Mouse (Mus musculus) splenic B cell, adult 2 months (primary cell): ENCODE data around the gene Bbx.

Experiments
- DNase-seq: peaks from one replicate; pipeline ENCODE4 v3.0.0-alpha.2; 2011; ENCODE audit warnings: low read depth, low spot score
- H3K27me3 ChIP-seq: 2 replicates; pipeline ENCODE4 v1.6.1; 2012; ENCODE audit warnings: mild to moderate bottlenecking, low read length, moderate library complexity, mixed read lengths; ENCODE audit not compliant: control insufficient read depth, poor library complexity, insufficient read depth, severe bottlenecking
- H3K36me3 ChIP-seq: 2 replicates; pipeline ENCODE4 v1.6.1; 2012; ENCODE audit warnings: mild to moderate bottlenecking, low read length, moderate library complexity, mixed read lengths; ENCODE audit not compliant: control insufficient read depth, poor library complexity, insufficient read depth, severe bottlenecking

Gene Bbx

GRCm38 (mm10) chr16:50309411-50310042 lies 122.7 kb downstream of the Bbx start:
- DNase-seq: no peak

GRCm38 (mm10) chr16:50308256-50308655 lies 123.9 kb downstream of the Bbx start:
- Histone ChIP-seq H3K36me3 (no peaks in the 10 kb centered on the region), H3K27me3 (no peaks in the 10 kb centered on the region)
- no peak for DNase-seq

More at GRCm38 (mm10) chr16:50309411-50310042, 122.7 kb downstream of the Bbx start:
- H3K27me3 ChIP-seq: no peaks in the 10 kb centered on the region
- H3K36me3 ChIP-seq: no peaks in the 10 kb centered on the region

DNA sequence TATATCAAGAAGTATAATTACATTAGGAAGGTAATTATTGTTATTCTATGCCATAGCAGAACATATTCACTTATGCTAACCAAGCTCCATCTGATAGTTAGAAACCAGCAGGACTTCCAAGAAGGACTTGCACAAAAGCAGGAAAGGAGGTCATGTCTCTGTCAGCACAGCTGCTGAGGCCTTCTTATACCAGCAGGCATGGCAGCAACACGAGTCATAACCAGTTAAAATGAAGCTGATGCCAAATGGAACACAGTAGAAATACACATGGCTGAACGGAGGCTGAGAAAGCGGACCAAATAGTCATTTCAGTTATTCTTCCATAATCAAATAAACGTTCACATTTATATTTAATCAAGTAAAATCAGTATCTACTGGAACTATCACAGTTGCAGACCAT lies 125.0 kb downstream of the Bbx start:
- Histone ChIP-seq H3K36me3 (no peaks in the 10 kb centered on the region), H3K27me3 (no peaks in the 10 kb centered on the region)
- DNase-seq: no peak

DNA sequence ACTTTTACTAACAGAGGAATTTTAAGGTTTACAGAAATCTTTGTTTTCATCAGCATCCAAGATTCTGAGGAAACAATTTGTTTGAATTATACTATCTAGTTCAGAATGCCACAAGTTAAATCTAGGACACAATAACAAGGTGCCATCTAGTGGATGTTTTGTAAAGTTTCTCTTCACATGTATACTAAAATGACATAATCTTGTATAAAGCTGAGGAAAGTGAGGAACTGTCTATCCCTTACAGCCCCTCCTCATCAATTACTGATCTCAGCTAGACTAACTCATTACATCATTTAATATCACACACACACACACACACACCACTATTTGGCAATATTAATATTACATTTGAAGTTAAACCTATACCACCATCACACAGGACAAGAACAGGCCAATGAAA lies 125.5 kb downstream of the Bbx start:
- peak; percentile 41 for DNase-seq
- no peaks in the 10 kb centered on the region for H3K36me3 ChIP-seq
- no peaks in the 10 kb centered on the region for H3K27me3 ChIP-seq

DNA sequence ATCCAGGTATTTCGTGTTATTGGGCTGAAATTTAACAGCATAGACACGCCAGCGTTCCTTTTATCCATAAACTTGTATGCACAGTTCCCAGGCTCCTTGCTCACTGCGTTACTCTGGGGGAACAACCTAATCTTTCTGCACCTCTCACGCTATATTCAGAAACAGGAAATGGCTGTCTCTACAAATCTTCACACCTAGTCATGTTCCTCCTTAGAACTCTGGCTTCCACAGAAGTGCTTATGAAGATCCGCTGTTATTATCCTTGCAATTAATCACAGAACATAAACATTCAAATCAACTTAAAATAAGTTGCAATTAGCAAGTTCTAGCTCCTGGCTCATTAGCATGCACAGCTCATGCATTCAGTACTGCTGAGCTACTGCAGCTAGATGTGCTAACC lies 127.0 kb downstream of the Bbx start:
- no peaks in the 10 kb centered on the region for H3K36me3 ChIP-seq
- DNase-seq: no peak

DNA sequence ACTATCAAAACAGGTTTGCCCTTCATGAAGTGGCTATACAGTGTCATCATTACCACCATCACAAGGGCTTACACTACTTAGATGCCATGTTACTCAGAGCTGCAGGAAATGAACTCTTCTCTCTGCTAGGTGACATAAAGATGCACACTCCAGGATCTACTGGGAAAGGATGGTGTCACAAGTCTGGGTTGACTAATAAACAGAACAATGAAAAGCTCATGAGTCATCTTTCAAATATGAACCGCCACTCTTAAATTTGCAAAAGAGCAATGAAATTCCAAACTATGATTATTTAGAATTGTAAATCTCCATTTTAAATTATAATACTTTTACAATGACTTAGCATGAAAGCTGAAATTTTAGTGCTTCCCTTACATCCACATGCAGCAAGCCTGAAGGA lies 129.6 kb downstream of the Bbx start:
- Histone ChIP-seq H3K36me3 (no peaks in the 10 kb centered on the region), H3K27me3 (no peaks in the 10 kb centered on the region)
- no peak for DNase-seq

More for the DNA sequence above, 127.0 kb downstream of the Bbx start:
- no peaks in the 10 kb centered on the region for H3K27me3 ChIP-seq

DNA sequence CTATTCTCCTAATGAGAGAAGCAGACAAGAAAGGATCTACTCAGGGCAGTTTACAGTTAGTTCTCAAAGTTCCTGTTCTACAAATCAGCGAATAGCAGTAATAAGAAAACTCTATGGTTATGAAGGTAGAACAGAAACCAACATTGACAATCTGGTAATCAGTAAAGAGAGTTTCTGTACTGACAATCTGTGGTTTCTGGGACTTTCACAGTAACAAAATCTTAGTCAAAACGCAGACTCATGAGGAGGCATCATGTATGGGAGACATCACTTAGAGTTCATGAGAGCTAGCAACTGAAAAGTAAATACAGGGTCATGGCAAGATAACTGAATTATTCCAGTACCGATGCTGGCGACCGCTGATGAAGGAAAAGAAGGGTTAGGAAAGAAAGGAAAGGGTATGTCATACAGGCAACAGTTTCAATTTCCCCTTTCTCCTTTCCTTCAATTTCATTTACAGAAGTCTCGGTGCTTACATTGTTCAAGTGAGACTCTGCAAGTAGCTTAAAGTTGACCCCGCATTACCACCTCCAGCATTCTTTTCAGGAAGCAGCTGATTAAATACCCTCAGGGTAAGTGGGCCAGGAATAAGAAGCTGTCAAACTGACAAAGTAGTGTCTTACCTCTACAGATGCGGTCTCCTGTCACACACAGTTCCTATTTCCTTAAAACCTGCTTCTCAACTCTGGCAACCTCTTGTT lies 133.3 kb downstream of the Bbx start:
- no peaks in the 10 kb centered on the region for H3K27me3 ChIP-seq
- peak; percentile 17 for DNase-seq
- no peaks in the 10 kb centered on the region for H3K36me3 ChIP-seq

DNA sequence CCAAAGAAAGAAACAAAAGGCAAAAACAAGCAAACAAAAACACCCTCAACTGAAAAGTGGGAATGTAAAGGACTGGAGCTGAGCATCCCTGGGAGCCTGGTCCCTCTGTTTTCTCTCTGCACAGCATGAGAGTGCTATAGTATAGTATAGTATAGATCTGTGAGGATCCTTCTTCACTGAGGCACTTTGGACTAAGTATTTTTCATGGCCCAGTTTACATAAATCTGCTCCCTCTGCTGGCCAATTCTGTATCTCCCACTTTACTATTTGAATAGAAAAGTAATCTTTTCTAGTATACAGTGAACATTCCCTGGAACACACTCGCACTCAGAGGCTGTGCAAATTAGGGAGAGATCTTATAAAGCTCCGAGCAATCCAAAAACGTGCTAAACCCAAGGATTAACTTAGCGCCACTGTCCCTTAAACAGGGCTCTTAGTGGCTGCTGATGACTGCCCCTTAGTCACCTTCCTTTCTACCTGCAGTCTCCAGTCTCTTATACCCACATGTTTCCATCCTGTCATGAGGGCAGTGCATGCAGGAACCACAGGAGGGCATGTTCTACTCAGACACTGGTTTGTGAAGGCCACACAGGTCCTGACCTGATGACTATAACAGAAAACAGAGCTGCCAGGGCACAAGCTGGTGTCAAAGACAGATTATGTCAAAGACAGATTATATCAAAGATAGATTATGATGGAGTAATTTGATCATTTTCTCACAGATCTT lies 138.5 kb downstream of the Bbx start:
- DNase-seq: peak; percentile 29
- H3K36me3 ChIP-seq: no peaks in the 10 kb centered on the region
- H3K27me3 ChIP-seq: no peaks in the 10 kb centered on the region

DNA sequence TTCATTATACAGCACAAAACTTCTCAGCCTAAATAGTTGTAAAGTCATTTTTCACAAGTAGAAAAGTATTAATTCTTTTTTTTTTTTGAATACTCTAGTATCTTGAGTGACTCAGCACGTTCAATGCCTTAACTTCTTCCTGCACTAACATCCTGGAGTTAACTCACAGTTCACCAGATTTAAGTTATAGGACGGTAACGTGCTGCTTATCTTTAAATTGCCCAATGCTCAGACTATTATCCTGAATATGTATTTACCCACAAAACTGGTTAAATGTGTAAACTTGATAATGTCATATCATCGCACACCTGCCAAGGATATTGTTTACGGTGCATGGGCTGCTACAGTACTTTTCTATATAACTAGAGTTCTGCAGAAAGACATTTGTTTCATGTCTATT lies 139.4 kb downstream of the Bbx start:
- no peaks in the 10 kb centered on the region for H3K27me3 ChIP-seq
- DNase-seq: no peak
- H3K36me3 ChIP-seq: no peaks in the 10 kb centered on the region

DNA sequence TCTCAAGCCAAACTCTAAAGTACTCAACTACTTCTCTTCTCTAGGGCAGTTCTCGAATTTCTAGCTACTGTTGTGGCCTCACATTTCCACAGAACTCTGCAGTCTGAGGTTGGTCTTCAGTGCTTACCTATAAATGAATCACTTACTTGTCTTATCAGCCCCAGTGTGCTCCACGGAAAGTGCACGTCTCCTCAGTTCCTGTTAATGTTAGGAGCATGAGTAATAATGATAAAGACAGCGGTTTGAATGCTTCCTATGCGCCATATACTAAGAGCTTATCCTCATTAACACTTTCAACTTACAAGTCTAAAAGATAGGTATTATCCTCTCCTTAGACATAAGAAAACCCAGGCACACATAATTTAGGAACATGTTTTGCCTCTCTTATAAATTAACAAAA lies 142.4 kb downstream of the Bbx start:
- no peaks in the 10 kb centered on the region for H3K36me3 ChIP-seq
- no peak for DNase-seq

GRCm38 (mm10) chr16:50272813-50273212 lies 159.4 kb downstream of the Bbx start:
- Histone ChIP-seq H3K36me3 (peaks cover 2% of the 10 kb centered on the region), H3K27me3 (no peaks in the 10 kb centered on the region)
- no peak for DNase-seq

More for the DNA sequence above, 142.4 kb downstream of the Bbx start:
- H3K27me3 ChIP-seq: peaks cover 2% of the 10 kb centered on the region; the same call in 1 of the 2 replicates

GRCm38 (mm10) chr16:50262647-50263046 lies 169.5 kb downstream of the Bbx start:
- DNase-seq: no peak
- Histone ChIP-seq H3K27me3 (no peaks in the 10 kb centered on the region), H3K36me3 (peaks cover 2% of the 10 kb centered on the region; the same call in 1 of the 2 replicates)

DNA sequence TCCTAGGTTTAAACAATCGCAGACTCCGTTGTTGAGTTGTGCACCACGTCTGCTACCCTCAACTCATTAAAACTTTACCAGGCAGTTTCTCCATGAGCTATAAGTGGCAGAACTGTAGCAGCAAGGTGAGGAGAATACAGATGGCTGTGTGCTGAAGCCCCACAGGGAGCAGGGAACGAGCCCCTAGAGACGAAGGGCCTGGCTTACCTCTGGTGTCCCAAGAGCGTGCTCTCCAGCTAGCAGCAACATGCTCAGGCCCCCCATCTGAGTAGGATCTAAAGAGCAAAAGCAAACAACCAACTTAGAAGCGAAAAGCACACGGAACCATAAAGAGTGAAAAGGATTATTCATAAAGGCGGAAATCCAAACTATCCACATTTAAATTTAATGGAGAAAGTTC lies 170.0 kb downstream of the Bbx start:
- H3K36me3 ChIP-seq: peaks cover 2% of the 10 kb centered on the region; the same call in 1 of the 2 replicates
- no peaks in the 10 kb centered on the region for H3K27me3 ChIP-seq
- no peak for DNase-seq

- H3K36me3 ChIP-seq: peaks cover 2% of the 10 kb centered on the region; the same call in 1 of the 2 replicates
- no peaks in the 10 kb centered on the region for H3K27me3 ChIP-seq
- DNase-seq: no peak
These were observed 170.4 kb downstream of the Bbx start for GRCm38 (mm10) chr16:50261741-50262140.

DNA sequence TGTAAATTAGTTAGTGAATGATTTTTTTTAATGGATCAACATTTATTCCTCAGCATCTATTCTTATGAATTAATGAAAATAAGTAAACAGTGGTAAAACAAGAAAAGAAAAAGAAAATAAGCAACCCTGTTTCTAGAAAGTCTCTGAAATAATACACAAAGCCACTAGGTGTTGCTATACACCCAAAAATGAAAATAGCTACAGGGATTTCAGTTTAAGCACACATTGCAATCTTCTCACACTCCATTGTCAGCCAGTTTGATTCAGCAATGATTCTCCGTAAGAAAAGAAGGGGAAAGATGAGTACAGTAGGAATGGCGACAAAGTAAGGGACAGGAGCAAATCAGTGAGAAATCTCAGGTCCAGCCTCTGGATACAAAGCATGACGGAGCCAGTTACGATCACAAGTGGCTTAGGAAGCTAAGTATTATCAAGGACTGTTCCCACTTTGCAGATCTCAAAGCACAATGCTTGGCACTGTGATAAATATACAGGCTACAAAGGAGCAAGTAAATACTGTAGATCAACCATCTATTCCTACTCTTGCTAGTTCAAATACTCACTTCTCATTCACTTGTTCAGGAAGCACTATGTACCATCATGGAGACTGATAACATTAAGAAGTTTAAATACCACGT lies 177.5 kb downstream of the Bbx start:
- Histone ChIP-seq H3K27me3 (no peaks in the 10 kb centered on the region), H3K36me3 (no peaks in the 10 kb centered on the region)
- peak; percentile 45 for DNase-seq
